Mouse (Mus musculus) limb, embryonic 14.5 days (tissue): ENCODE measurements around the gene Hnrnpul1. TPM values are rescaled to one million over a fixed set of nuclear protein-coding genes. Genes with fewer than 3 reads are reported as not detected.

Experiments used
- ATAC-seq: fragments of 200-750 bp; cut with Nextera tagmentation; 2 replicates; pipeline ENCODE4 v1.8.0; 2017; ENCODE audit warnings: low read depth, moderate number of reproducible peaks, moderate TSS enrichment; ENCODE audit not compliant: low FRiP score
- DNase-seq: peaks from one replicate; pipeline ENCODE4 v3.0.0-alpha.2; 2015; ENCODE audit warnings: low spot score
- H3K27ac ChIP-seq: fragments of 300-500 bp; sonication (generic); replicated peaks from 2 replicates; pipeline ENCODE4 v1.5.1; 2014; ENCODE audit warnings: low read depth, mild to moderate bottlenecking, low read length, moderate library complexity, mixed read lengths
- H3K27me3 ChIP-seq: fragments of 300-500 bp; sonication (generic); 2 replicates; pipeline ENCODE4 v1.6.1; 2014; ENCODE audit warnings: low read length, mixed read lengths; ENCODE audit not compliant: control insufficient read depth, insufficient read depth
- H3K36me3 ChIP-seq: fragments of 300-500 bp; sonication (generic); 2 replicates; pipeline ENCODE4 v1.6.1; 2014; ENCODE audit warnings: mild to moderate bottlenecking, low read length, moderate library complexity, mixed read lengths; ENCODE audit not compliant: control insufficient read depth, insufficient read depth
- H3K4me1 ChIP-seq: fragments of 300-500 bp; sonication (generic); 2 replicates; pipeline ENCODE4 v1.6.1; 2014; ENCODE audit warnings: antibody characterized with exemption, low read length, mixed read lengths; ENCODE audit not compliant: control insufficient read depth, insufficient read depth
- H3K4me2 ChIP-seq: fragments of 300-500 bp; sonication (generic); replicated peaks from 2 replicates; pipeline ENCODE4 v1.6.1; 2014; ENCODE audit warnings: low read depth, mild to moderate bottlenecking, low read length, moderate library complexity; ENCODE audit not compliant: severe bottlenecking
- H3K4me3 ChIP-seq: fragments of 300-500 bp; sonication (generic); replicated peaks from 2 replicates; pipeline ENCODE4 v1.5.1; 2014; ENCODE audit warnings: low read length
- H3K9ac ChIP-seq: fragments of 300-500 bp; sonication (generic); 2 replicates; pipeline ENCODE4 v1.6.1; 2014; ENCODE audit warnings: mild to moderate bottlenecking, low read depth, low read length, moderate library complexity; ENCODE audit not compliant: severe bottlenecking
- H3K9me3 ChIP-seq: fragments of 300-500 bp; sonication (generic); 2 replicates; pipeline ENCODE4 v1.6.1; 2016; ENCODE audit warnings: low read length; ENCODE audit not compliant: control insufficient read depth
- POLR2A ChIP-seq: fragments of 200-500 bp; IDR thresholded peaks from 2 replicates; pipeline ENCODE4 v1.8.0; 2012; ENCODE audit warnings: inconsistent platforms, mild to moderate bottlenecking, moderate library complexity, borderline replicate concordance; ENCODE audit not compliant: insufficient read depth, insufficient read length; ENCODE audit errors: extremely low read depth
- WGBS: fragments of 180-500 bp; shearing (Covaris S2); extraction: QIAGEN DNeasy Blood & Tissue Kit; methylation state at CpG from one replicate; pipeline ENCODE4 v1.1.7; 2014; 5-methylcytosine and 5-hydroxymethylcytosine counted together
- polyA plus RNA-seq, 2 experiments: library from polyadenylated mRNA; depleted of rRNA in 1 of 2; stranded (reverse) in 1 of 2; unstranded in 1 of 2; fragments of >200 nt; fragmentation: Nextera tagmentation in 1 of 2; extraction: Ambion mirVana in 1 of 2; gene quantifications; 2 replicates each; pipeline versions ENCODE4 v1.2.1 to v1.2.3; 2012 to 2014

Hnrnpul1 gene
- 66.8 and 73.4 TPM in 2 replicates for polyA plus RNA-seq (2012; rRNA removed)
- polyA plus RNA-seq (2014; fragmentation: Nextera tagmentation; extraction: Ambion mirVana) = 77.1 and 80.7 TPM in 2 replicates

GRCm38 (mm10) chr7:25754738-25755467, at the start of gene Hnrnpul1:
Gene Hnrnpul1 (minus strand): TSS chr7:25754757.
- under 1% methylated on average over 52 of the region's 55 CpGs for WGBS
- peak within 1 kb of the TSS; percentile 99 for H3K9ac ChIP-seq
- H3K4me3 ChIP-seq = peak within 1 kb of the TSS; percentile 98
- H3K9me3 ChIP-seq = no peaks in the 10 kb centered on the region
- DNase-seq (peak; percentile 100), ATAC-seq (peak; percentile 93)
- H3K27ac ChIP-seq = peak within 1 kb of the TSS; percentile 97
- H3K4me2 ChIP-seq = peak within 1 kb of the TSS; percentile 96
- peaks cover 13% of the 10 kb centered on the region for H3K4me1 ChIP-seq
- no peak; the same call in 1 of the 2 replicates for TF ChIP-seq POLR2A
- H3K27me3 ChIP-seq = no peaks in the 10 kb centered on the region
- peaks cover 40% of the 10 kb centered on the region for H3K36me3 ChIP-seq

- Histone ChIP-seq H3K9ac (no peak overlapping the region), H3K27ac (no peak overlapping the region), H3K36me3 (no peaks in the 10 kb centered on the region), H3K4me2 (no peak overlapping the region), H3K4me3 (no peak overlapping the region), H3K4me1 (peaks cover 12% of the 10 kb centered on the region), H3K9me3 (no peaks in the 10 kb centered on the region), H3K27me3 (no peaks in the 10 kb centered on the region)
- TF ChIP-seq POLR2A = no peak
- DNase-seq = no peak
- 75% methylated on average over 13 of the region's 13 CpGs for WGBS
- ATAC-seq = no peak
Observed at GRCm38 (mm10) chr7:25803460-25803859, 48.9 kb upstream of the Hnrnpul1 start.

- peaks cover 12% of the 10 kb centered on the region for H3K4me1 ChIP-seq
- no peaks in the 10 kb centered on the region for H3K9me3 ChIP-seq
- peak overlapping the region; percentile 47 for H3K4me2 ChIP-seq
- 23% methylated on average over 24 of the region's 24 CpGs for WGBS
- peak; percentile 19; the same call in 1 of the 2 replicates for TF ChIP-seq POLR2A
- peak overlapping the region; percentile 61 for H3K27ac ChIP-seq
- ATAC-seq (peak; percentile 87), DNase-seq (peak; percentile 88)
- H3K27me3 ChIP-seq = no peaks in the 10 kb centered on the region
- peak overlapping the region; percentile 23 for H3K4me3 ChIP-seq
- H3K9ac ChIP-seq = peak overlapping the region; percentile 18; the same call in 1 of the 2 replicates
- H3K36me3 ChIP-seq = no peaks in the 10 kb centered on the region
Observed at GRCm38 (mm10) chr7:25802241-25803125, 47.9 kb upstream of the Hnrnpul1 start.

- DNase-seq (no peak), ATAC-seq (no peak)
- 93% methylated on average over 6 of the region's 6 CpGs for WGBS
- Histone ChIP-seq H3K27ac (no peak overlapping the region), H3K4me2 (no peak overlapping the region), H3K27me3 (no peaks in the 10 kb centered on the region), H3K4me3 (no peak overlapping the region), H3K4me1 (peaks cover 12% of the 10 kb centered on the region), H3K36me3 (no peaks in the 10 kb centered on the region), H3K9ac (no peak overlapping the region), H3K9me3 (no peaks in the 10 kb centered on the region)
- TF ChIP-seq POLR2A = no peak
Observed at GRCm38 (mm10) chr7:25801031-25801430, 46.5 kb upstream of the Hnrnpul1 start.

- no peak for DNase-seq
- Histone ChIP-seq H3K4me1 (peaks cover 12% of the 10 kb centered on the region), H3K27me3 (no peaks in the 10 kb centered on the region), H3K27ac (no peak overlapping the region), H3K36me3 (no peaks in the 10 kb centered on the region), H3K4me2 (no peak overlapping the region), H3K4me3 (no peak overlapping the region), H3K9me3 (no peaks in the 10 kb centered on the region), H3K9ac (no peak overlapping the region)
- ATAC-seq = no peak
- no peak for TF ChIP-seq POLR2A
- 83% methylated on average over 1 of the region's 1 CpGs for WGBS
Observed at GRCm38 (mm10) chr7:25799369-25799768, 44.8 kb upstream of the Hnrnpul1 start.
